Mouse (Mus musculus) layer of hippocampus, adult 11-12 months (tissue): ENCODE data around the gene Vwa2.

Experiments used
- DNase-seq: peaks from one replicate; pipeline ENCODE4 v3.0.0; 2022; ENCODE audit warnings: low spot score

Gene Vwa2

DNA sequence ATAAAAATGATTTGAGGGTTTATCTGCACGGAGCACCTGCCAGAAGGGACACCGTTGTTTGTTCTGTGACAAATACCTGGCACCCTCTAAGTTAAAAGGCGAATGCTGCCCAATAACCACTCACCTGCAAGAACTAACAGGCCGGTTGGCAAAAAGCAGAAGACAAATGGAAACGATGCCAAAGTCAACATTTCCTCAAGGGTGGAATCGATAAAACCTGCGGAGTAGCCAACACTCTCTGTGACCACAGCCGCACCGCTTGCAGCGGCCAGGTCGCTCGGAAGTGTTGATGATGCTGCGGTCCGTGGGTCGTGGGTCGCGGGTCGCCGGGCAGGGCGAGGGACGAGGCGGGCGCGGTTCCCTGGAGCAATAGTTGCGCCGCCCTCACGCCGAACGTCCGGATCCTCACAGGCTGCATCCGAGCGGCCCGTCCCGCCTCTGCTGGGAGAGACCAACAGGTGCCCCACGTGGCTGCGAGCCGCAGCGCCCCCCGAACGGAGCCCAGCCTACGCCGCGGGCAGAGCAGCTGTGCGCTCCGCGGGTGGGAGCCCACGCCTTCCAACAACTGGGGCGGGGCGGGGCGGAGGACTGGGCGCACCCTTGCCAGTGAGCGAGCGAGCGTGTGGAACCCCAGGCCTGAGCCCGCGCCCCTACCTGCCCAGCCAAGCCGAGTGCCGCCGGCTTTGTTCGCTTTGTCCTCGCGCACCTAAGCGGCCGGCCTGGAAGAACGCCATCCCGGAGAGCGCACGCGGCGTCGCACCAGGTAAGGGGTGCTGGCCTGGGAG lies at the start of gene Vwa2:
TSS of gene Vwa2 (plus strand) at position 434 of the 785 bp plus-strand sequence.
- DNase-seq: no peak

DNA sequence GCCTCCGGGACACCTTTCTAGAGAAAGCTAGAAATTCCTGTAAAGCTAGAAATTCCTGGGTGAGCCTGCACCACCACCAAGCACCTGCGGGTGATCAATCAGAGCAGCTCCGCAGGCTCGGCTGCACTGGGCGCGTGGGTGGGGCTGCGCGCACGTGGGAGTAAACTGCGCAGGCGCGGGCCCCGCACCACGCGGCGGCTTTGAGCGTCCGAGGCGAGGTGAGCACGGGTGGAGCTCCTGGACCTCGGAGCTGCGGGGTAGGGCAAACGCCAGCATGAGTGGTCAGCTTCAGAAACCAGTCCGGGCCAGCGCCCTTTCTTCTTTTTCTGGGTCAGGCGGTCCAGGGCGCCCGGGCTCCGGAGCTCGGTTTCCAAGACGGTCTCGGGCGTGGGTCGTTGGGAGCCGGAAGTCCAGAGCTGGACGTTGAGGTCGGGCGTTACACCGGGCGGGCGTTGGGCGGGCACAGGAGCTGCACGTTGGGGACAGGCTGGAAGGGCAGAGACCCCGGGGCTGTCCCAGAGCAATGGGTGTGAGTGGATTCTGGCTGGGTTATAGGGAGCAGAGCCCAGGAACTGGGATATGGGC lies 47.9 kb upstream of the Vwa2 start, which contains the start of gene Tdrd1:
TSS of gene Tdrd1 (plus strand) at position 163 of the 585 bp plus-strand sequence.
- DNase-seq: no peak

DNA sequence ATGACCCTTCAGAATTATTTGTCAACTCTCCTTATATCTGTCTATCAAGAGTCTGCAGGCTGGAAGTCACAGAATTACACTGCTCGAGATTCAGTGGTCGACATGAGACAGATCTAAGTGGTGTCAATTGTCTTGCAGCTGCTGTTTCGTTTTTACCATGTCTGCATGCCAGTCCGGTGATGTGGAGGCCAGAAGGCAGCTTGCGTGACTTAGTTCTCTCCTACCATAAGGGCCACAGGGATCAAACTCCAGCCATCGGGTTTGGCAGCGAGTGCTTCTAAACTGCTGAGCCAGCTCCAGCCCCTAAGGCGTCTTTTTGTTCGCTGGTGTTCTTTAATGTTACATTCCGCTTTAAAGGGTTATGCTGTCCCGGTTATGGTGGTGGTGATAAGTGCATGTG lies 45.7 kb upstream of the Vwa2 start:
- no peak for DNase-seq

DNA sequence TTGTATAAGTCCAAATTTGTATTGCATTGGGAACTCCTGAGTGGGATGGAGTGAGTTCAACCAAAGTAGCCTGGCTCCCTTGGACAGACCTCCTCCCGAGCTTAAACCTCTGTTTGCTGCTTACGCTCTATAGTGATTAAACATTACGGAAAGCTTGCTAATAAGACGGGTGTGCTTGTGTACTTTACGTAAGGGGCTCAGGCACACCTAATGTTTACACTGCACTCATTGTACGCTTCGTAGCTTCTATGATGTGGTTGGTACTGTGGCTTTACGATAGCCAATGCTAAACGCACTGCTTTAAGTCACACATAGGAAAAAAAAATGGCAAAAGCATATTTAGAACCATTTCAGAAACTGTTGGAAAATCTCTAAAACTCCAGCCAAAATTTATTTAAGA lies 44.8 kb upstream of the Vwa2 start:
- no peak for DNase-seq

DNA sequence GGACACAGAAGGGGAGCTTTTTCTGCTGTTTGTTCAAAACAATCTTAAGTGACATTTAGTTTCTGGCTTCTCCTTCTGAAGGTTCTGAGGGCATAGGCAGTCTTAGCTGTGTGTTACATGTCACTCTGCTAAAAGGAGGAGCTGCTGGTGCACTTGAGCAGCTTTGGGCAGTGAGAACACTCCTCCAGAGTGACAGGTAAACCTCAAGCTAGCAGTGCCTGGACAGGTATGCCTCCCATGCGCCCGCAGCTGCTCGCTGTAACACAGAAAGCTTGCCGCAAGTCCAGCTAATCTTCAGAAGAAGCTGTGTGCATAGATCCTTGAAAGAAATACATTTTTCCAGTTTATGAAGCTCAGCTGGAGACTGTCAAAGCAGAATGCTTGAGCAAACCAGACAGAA lies 43.9 kb upstream of the Vwa2 start:
- DNase-seq: no peak

DNA sequence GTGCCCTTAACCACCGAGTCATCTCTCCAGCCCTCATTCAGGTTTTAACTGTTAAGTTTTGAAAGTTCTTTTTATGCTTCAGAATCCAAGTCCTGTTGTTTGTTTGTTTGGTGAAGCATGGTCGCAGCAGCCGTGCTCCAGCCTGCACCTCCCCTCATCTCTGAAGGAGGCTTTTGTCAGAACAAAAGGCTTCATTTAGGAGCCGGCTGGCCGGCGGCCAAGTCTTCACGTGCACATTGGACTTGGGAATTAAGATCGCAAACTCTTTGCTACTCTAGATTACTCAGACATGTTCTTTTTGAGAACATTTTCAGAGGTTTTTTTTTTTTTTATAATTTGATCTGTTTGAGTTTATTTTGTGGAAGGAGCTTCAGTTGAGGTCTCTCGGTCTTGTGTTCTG lies 38.7 kb upstream of the Vwa2 start:
- DNase-seq: no peak

DNA sequence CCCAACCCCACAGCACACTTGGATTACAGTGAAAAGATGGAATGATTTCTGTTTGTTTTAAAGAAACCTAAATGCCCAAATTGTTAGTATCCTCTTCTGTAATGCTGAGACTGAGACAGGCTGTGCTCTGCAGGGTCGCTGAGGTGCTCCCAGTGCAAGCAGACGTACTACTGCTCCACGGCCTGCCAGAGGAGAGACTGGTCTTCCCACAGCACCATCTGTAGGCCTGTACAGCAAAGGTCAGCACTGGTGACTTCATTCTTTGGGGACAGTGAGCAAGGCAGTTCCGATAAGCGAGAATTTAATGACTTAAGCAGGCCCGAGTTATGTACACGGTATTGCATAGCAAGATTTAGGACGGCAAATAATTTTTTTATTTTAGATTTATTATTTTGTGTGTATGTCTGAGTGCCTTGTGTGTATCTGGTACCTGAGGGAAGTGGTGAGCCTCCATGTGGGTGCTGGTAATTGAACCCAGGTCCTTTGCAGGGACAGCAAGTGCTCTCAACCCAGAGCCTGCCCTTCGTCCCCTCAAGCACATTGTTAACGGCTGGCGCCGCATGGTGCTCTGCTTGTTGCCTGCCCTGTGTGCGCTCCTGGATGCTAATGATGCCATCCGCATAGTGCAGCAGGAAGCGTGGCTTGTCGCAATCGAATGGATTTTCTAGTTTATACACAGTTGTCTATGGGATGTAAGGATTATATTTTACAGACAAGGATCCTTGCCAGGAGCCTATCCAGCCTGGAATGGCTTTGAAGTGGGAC lies 34.9 kb upstream of the Vwa2 start:
- no peak for DNase-seq

DNA sequence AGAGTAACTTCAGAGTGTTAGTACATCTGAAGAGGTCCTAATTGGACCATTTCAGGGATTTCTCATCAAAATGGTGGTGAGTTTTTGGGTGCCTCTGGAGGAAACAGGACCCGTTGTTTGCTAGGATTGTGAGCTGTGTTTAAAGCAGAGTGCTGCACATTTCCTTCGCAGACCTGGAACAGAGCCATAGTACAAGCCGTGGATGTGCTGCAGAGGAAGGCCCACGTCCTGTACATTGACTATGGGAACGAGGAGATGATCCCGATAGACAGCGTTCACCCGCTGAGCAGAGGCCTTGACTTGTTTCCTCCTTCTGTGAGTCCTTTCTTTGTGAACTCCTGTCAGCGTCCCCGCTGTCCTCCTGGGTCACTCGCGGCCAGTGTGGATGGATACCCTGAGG lies 31.1 kb upstream of the Vwa2 start:
- DNase-seq: no peak

DNA sequence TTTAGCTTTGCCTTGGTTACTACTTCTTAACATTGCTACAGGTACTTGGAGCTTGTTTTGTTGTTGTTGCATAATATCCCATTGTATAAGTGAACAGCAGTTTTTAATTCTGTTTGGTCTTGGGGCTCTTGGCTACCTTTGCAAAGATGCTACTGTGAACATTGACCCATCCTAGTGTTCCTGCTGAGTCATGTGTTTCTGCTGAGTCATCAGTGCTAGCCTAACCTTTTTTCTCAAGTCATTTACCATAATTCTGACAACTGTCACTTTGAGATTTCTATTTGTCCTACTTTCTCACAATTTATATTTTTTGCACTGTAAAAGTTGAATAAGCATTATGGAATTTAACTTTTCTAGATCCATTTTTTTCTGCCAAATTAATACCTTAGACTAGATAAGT lies 21.5 kb upstream of the Vwa2 start:
- no peak for DNase-seq

DNA sequence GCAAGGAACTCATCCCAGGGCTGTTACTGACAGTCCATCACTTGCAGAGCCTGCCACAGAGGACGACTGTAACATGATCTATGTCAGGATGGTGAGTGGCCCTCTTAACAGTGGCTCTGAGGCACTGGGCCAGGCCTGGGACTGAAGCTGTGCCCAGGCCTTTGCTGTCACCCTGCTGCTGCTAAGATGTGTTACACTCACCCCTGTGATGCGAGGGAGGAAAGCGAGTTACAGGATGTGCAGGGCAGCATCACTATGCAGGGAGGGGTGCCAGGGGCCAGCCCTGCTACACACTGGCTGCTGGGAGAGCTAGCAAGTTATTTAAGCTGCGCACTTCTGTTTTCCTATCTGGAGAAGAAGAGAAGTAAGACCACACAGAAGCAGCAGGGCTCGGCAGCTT lies 17.6 kb upstream of the Vwa2 start:
- DNase-seq: no peak

DNA sequence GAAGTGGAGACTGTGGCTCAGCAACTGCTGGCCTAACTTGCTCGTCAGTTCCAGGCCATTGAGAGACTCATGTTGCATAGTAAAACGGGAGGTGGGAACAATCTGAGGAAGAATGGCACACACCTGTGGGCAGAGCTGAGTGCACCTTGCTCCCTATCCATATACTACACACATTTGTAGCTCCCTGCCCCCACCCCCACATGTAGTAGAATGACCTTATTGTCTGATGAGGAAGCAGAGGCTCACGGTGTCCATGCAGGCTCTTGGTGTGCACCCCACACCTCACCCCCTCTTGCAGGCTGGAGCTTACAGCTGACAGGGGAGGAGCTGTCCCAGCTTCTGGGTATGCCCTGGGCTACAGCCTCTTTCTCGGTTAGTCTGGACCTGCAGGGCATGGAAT lies 6.3 kb upstream of the Vwa2 start:
- DNase-seq: no peak

DNA sequence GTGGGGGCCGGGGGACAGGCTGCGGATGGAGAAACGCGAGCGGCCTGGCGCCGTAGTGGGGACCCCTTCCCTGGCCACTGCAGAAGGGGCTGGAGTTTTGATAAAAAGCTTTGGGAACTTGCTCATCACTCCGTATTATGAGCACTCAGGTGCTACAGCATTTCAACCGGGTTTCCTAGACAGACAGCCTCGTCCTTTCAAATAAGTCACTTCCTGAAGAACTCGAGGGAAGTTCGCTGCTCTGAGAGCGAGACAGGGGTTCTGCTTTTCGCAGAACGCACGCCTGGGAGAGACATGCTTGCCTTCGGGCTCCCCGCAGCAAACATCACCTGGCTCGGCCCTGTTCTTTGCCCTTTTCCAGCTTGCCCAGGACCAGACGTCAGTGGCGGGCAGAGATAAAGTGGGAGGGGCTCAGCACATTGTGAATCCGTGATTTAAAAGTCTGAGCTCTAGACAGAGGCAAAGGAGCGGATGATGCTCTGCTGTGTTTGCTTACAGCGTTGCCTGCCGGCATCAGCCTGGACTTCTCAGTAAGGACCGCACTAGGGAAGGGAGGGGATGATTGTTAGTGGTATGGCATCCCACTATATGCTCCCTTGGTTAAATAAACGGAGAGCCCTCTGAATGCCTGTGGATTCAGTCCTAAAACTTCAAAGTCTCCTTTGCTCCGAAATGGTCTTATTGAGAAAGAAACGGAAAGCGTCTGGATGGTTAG lies 709 bp downstream of the Vwa2 start:
- no peak for DNase-seq

DNA sequence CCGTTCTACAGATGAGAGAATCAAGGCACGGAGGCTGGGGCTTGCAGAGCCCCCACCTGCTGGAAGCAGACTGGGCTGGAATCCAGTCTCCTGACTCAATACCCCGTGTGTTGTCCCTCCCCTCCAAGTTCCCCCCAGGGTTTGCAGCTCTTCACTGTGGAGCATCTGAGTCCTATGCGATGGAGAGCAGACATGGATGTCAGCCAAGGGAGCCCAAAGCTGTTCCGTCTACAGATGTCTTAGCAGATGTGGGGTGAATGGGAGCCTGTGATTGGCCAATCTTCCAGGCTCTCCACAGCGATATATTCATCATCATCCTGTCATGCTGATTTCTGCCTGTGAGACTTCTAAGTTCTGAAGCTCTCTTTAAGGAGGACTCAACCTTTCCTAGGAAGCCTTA lies 3.3 kb downstream of the Vwa2 start:
- DNase-seq: no peak

DNA sequence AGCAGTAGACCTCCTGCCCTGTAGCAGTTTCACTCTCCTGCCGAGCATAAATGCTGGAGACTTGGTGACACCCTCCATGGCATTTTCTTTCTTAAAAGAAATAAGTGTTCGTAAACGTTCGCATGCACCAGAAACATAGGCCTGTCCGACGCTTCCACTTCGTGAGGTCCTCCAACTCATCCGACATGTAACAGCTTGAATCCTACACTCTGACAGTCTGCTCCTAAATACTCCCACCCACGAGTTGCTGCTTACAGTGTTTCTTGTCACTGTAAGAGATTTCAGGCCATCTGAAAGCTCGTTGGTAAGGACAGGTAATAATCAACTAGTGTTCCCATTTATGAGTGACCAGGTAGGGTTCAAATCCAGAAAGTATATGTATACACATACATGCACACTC lies 13.8 kb downstream of the Vwa2 start:
- no peak for DNase-seq

DNA sequence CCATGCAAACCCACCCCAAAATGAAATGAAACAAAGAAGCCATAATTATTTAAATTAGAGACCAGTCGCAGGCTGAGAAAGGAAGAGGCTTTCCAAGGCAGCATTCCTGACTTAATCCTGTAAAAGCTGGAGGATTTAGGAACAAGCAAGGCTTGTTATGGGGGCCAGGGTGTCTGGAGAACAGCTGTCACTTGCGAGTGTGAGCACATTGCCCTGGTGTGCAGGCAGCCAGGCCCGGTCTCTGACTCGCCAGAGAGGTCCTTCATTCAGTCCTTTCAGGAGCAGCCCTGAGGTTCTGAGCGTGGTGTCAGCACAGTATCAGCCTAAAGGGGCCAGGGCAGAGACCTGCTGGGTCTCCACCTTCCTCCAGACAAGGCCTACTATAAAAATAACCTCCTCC lies 14.6 kb downstream of the Vwa2 start:
- DNase-seq: no peak

DNA sequence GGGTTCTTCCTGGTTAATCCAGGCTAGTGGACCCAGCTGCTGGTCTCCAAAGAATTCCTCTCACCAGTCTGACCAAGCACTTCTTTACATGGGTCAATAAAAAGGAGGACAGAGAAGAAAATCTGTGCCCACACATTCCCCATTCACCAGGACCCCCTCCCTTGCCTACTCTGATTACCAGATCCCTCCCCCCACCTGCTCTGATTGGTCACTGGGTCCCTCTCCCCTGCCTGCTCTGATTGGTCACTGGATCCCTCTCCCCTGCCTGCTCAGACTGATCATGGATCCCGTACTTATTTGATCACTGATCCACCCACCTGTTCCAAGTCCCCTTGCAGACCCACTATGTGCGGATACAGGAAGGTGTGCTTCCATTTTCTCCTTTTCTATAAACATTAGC lies 17.4 kb downstream of the Vwa2 start:
- no peak for DNase-seq

DNA sequence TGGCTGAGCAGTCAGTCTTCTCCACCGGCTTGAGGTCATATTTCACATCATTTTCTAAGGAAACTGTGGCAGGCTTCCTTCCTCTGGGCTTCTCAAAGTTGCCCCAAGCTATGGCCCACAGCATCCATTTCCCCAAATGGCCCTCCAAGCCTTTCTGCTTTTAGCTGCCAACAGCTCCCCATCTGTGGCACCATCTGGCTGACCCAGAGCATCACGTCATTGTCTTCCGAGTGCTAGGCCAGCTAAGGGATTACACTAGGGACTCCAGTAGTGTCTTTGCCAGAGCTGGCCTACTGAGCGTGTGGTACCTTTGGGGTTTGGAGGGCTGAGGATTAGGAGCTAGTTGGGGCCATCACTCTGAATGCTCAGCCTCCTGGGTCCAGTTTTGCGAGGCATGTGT lies 18.5 kb downstream of the Vwa2 start:
- DNase-seq: no peak

DNA sequence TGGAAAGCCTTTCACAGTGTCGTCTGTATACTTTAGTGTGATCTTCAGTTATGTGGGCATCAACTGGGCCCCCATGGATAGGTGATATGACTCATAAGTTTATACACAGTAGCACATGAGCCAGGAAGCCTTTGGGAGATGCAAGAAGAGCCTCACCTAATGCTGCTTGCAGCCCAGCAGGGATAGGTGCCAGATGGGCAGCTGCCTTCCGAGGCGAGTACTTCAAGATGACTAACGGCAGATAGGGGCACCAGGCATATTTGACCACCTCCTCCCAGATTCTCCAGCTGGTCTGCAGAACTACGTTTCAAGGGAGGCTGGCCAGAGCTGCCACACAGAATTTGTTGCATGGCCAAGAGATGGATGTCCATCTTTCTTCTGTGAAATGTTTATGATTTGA lies 19.3 kb downstream of the Vwa2 start:
- no peak for DNase-seq

DNA sequence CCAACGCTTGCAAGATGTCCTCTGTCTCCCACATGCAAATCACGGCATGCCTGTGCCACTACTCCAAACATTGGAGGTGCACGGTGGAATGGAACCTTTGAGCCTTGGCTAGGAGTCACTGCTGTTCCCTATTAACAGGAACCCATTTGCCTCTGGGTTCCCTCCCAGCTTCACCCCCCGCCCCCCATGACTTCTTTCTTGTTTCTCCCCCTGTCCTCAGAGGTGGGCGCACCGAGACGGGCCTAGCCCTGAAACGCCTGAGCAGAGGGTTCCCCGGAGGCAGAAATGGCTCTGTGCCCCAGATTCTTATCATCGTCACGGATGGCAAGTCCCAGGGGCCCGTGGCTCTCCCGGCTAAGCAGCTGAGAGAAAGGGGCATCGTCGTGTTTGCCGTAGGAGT lies 23.6 kb downstream of the Vwa2 start:
- DNase-seq: no peak

DNA sequence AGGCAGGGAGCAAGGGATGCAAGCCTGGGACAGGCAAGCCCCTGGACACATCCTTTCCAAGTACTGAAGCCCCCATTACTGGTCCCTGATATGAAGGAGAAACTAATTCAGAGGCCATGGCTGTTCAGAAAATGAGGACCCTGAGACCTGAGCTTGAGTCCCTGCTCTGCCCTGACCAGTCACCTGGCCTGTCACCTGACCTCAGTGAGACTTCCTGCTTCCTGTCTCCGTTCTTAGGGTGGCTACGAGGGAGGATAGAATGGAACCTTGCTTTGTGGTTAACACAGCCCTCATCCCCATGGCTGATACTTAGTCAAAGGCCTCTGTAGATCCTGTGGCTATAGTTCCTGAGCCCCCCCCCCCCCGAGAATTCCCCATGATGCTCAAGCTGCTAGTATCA lies 30.0 kb downstream of the Vwa2 start:
- no peak for DNase-seq

DNA sequence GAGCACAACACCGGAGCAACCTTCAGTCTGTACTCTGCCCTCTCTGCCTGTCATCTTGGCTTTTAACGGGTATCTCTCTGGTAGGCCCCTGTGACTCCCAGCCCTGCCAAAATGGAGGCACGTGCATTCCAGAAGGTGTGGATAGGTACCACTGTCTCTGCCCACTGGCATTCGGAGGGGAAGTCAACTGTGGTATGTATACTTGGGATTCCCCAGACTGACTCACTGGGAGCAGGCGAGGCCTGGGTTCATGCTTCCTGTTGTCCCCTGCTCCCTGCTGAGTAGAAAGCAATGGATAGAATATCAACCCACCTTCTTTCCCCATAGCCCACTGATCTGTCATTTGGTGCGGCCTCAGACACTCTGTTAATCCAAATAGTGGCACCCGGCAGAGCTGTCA lies 31.3 kb downstream of the Vwa2 start:
- no peak for DNase-seq

DNA sequence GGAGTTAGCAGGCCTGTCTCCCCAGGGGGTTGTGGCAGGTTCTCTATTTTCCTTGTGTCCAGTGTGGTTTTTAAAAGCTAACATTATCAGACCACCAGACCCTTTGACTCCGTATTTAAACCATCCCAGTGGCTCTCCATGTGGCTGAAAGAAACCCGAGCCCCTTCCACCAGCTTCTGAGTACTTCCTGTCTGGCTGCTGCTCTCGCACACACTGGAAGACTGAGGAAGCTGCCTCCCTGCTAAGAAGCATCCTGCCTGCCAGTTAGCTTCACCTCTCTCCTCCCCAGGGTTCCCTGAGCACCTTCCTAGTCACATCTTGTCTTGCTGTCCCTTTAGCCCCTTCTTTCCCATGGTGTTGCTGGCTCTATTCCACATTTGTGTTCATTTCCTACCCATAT lies 33.8 kb downstream of the Vwa2 start:
- no peak for DNase-seq
